17 mouse cellular contexts compared by ENCODE assay signal in genomic region chr10:17569577-17570113, GRCm38 (mm10).
A peak's percentile ranks its signal among the peaks of the same experiment; 100 is the strongest.
DNase-seq lines count a peak whose midpoint lies in the region; ATAC-seq and TF ChIP-seq lines count a peak whose summit lies in the region.
"Had no signal": no experiment of that assay in that cellular context is flagged by ENCODE, and none has a peak within 500 bp of the region (broad histone marks: within the 10 kb centered on the region; RNA-seq: fewer than 3 reads in every experiment).

No protein-coding gene starts in this region.

- no peak for DNase-seq in lung, postnatal 36 days
- DNase-seq in kidney, adult 18-20 months: peak; percentile 65
- DNase-seq in kidney, postnatal 14 days: peak; percentile 74
- DNase-seq in stomach, postnatal 0 days (ENCODE audit: low spot score): no peak
- no peak for DNase-seq in gastrocnemius, adult 18-20 months (ENCODE audit: low spot score)
- DNase-seq: cerebellum, adult 11 months; cerebellum, postnatal 36 days; gastrocnemius, postnatal 14 days; right cerebral cortex, postnatal 14 days; thymus, postnatal 36 days had no signal

- 61% methylated on average over 6 of the region's 6 CpGs for WGBS in lung, embryonic 15.5 days
- WGBS in stomach, postnatal 0 days: 61% methylated on average over 6 of the region's 6 CpGs
- WGBS in forebrain, embryonic 16.5 days: 89% methylated on average over 6 of the region's 6 CpGs

- no peak for TF ChIP-seq CTCF in stomach, postnatal 0 days (IDR thresholded peaks at IDR 0.05; ENCODE audit: low read depth)

- no peaks in the 10 kb centered on the region for H3K27me3 ChIP-seq in lung, embryonic 15.5 days
- no peaks in the 10 kb centered on the region for H3K27me3 ChIP-seq in stomach, postnatal 0 days (ENCODE audit: control insufficient read depth, insufficient read depth, low read length)
- no peaks in the 10 kb centered on the region for H3K27me3 ChIP-seq in forebrain, embryonic 16.5 days (replicated peaks; ENCODE audit: control insufficient read depth, insufficient read depth, low read length)
- H3K27me3 ChIP-seq: embryonic facial prominence, embryonic 12.5 days; hindbrain, embryonic 15.5 days; limb, embryonic 15.5 days had no signal

- no peak overlapping the region for H3K4me2 ChIP-seq in lung, embryonic 15.5 days
- no peak overlapping the region for H3K4me2 ChIP-seq in stomach, postnatal 0 days (replicated peaks; ENCODE audit: low read depth)
- H3K4me2 ChIP-seq in forebrain, embryonic 16.5 days (ENCODE audit: low read length): no peak overlapping the region
- H3K4me2 ChIP-seq: embryonic facial prominence, embryonic 12.5 days; hindbrain, embryonic 15.5 days; limb, embryonic 15.5 days had no signal

- ATAC-seq in lung, embryonic 15.5 days (ENCODE audit: borderline replicate concordance, extremely low read depth, low FRiP score, low TSS enrichment): peak; percentile 56; the same call in 1 of the 2 replicates
- ATAC-seq in stomach, postnatal 0 days (ENCODE audit: low FRiP score, low TSS enrichment): peak; percentile 78; the same call in 1 of the 2 replicates
- no peak for ATAC-seq in forebrain, embryonic 16.5 days
- ATAC-seq: midbrain, embryonic 16.5 days had no signal

- no peaks in the 10 kb centered on the region; the same call in 1 of the 2 replicates for H3K4me1 ChIP-seq in lung, embryonic 15.5 days
- H3K4me1 ChIP-seq in stomach, postnatal 0 days (replicated peaks; ENCODE audit: control insufficient read depth, insufficient read depth): no peaks in the 10 kb centered on the region
- H3K4me1 ChIP-seq in forebrain, embryonic 16.5 days (replicated peaks; ENCODE audit: control insufficient read depth, insufficient read depth, low read length): no peaks in the 10 kb centered on the region
- H3K4me1 ChIP-seq: embryonic facial prominence, embryonic 12.5 days; hindbrain, embryonic 15.5 days; limb, embryonic 15.5 days had no signal

- H3K4me3 ChIP-seq in lung, embryonic 15.5 days: no peak overlapping the region
- H3K4me3 ChIP-seq in stomach, postnatal 0 days (ENCODE audit: low read depth, low read length): no peak overlapping the region
- H3K4me3 ChIP-seq in forebrain, embryonic 16.5 days (replicated peaks; ENCODE audit: low read length): no peak overlapping the region
- H3K4me3 ChIP-seq: embryonic facial prominence, embryonic 12.5 days; heart, embryonic 10.5 days; hindbrain, embryonic 15.5 days; limb, embryonic 15.5 days had no signal

- H3K9ac ChIP-seq in lung, embryonic 15.5 days: no peak overlapping the region
- no peak overlapping the region for H3K9ac ChIP-seq in stomach, postnatal 0 days (ENCODE audit: low read length)
- H3K9ac ChIP-seq in forebrain, embryonic 16.5 days (replicated peaks; ENCODE audit: low read depth, low read length): no peak overlapping the region
- H3K9ac ChIP-seq: embryonic facial prominence, embryonic 12.5 days; hindbrain, embryonic 15.5 days; limb, embryonic 15.5 days had no signal

- TF ChIP-seq EP300 in stomach, postnatal 0 days (optimal IDR thresholded peaks at IDR 0.05): no peak

- H3K27ac ChIP-seq in lung, embryonic 15.5 days: peak overlapping the region; percentile 60
- H3K27ac ChIP-seq in stomach, postnatal 0 days (replicated peaks): 0 out of 2 replicates have a peak overlapping the region, but pooled peaks have one; percentile 20
- H3K27ac ChIP-seq in forebrain, embryonic 16.5 days (ENCODE audit: low read length): no peak overlapping the region
- H3K27ac ChIP-seq: embryonic facial prominence, embryonic 12.5 days; heart, embryonic 10.5 days; hindbrain, embryonic 15.5 days; limb, embryonic 15.5 days had no signal

- no peaks in the 10 kb centered on the region for H3K36me3 ChIP-seq in lung, embryonic 15.5 days
- no peaks in the 10 kb centered on the region for H3K36me3 ChIP-seq in stomach, postnatal 0 days (ENCODE audit: control insufficient read depth, insufficient read depth, low read length)
- no peaks in the 10 kb centered on the region for H3K36me3 ChIP-seq in forebrain, embryonic 16.5 days (ENCODE audit: control insufficient read depth, insufficient read depth)
- H3K36me3 ChIP-seq: embryonic facial prominence, embryonic 12.5 days; heart, embryonic 10.5 days; hindbrain, embryonic 15.5 days; limb, embryonic 15.5 days had no signal

- no peaks in the 10 kb centered on the region for H3K9me3 ChIP-seq in lung, embryonic 15.5 days
- H3K9me3 ChIP-seq in stomach, postnatal 0 days (ENCODE audit: control insufficient read depth, low read length): no peaks in the 10 kb centered on the region
- H3K9me3 ChIP-seq in forebrain, embryonic 16.5 days (ENCODE audit: control insufficient read depth, low read length): no peaks in the 10 kb centered on the region
- H3K9me3 ChIP-seq: embryonic facial prominence, embryonic 12.5 days; heart, embryonic 10.5 days; hindbrain, embryonic 15.5 days; limb, embryonic 15.5 days had no signal

Comparison
In these comparisons a context has a peak if more than half of its experiments do, and no peak if none do; other contexts are left out.
1. DNase-seq: peak in kidney, adult 18-20 months (single experiment) and kidney, postnatal 14 days (single experiment); none in lung, postnatal 36 days (single experiment), stomach, postnatal 0 days (single experiment) and gastrocnemius, adult 18-20 months (single experiment).